Mouse (Mus musculus) embryonic facial prominence, embryonic 13.5 days (tissue): ENCODE measurements around the gene Mycbp2. TPM values are rescaled to one million over a fixed set of nuclear protein-coding genes. Genes with fewer than 3 reads are reported as not detected.
A peak's percentile ranks its signal among the peaks of the same experiment; 100 is the strongest.

ENCODE experiments used
- ATAC-seq: fragments of 200-750 bp; cut with Nextera tagmentation; 2 replicates; pipeline ENCODE4 v1.8.0; 2017; ENCODE audit warnings: low read depth; ENCODE audit not compliant: insufficient number of reproducible peaks, insufficient read depth, low FRiP score, low TSS enrichment
- H3K27ac ChIP-seq: fragments of 300-500 bp; sonication (generic); 2 replicates; pipeline ENCODE4 v1.5.1; 2015; ENCODE audit warnings: moderate library complexity, mild to moderate bottlenecking, inconsistent platforms
- H3K27me3 ChIP-seq: fragments of 300-500 bp; sonication (generic); 2 replicates; pipeline ENCODE4 v1.6.1; 2015; ENCODE audit warnings: mild to moderate bottlenecking, inconsistent platforms
- H3K36me3 ChIP-seq: fragments of 300-500 bp; sonication (generic); 2 replicates; pipeline ENCODE4 v1.6.1; 2015; ENCODE audit warnings: mild to moderate bottlenecking, inconsistent platforms
- H3K4me1 ChIP-seq: fragments of 300-500 bp; sonication (generic); 2 replicates; pipeline ENCODE4 v1.6.1; 2015; ENCODE audit warnings: inconsistent platforms
- H3K4me2 ChIP-seq: fragments of 300-500 bp; sonication (generic); 2 replicates; pipeline ENCODE4 v1.6.1; 2015; ENCODE audit warnings: moderate library complexity, mild to moderate bottlenecking, inconsistent platforms
- H3K4me3 ChIP-seq: fragments of 300-500 bp; sonication (generic); 2 replicates; pipeline ENCODE4 v1.5.1; 2015; ENCODE audit warnings: mild to moderate bottlenecking, inconsistent platforms
- H3K9ac ChIP-seq: fragments of 300-500 bp; sonication (generic); 2 replicates; pipeline ENCODE4 v1.6.1; 2015; ENCODE audit warnings: mild to moderate bottlenecking, inconsistent platforms
- H3K9me3 ChIP-seq: fragments of 300-500 bp; sonication (generic); 2 replicates; pipeline ENCODE4 v1.6.1; 2016; ENCODE audit warnings: inconsistent platforms
- WGBS: fragments of 180-500 bp; shearing (Covaris S2); methylation state at CpG from one replicate; pipeline ENCODE4 v1.1.7; 2015; ENCODE audit warnings: mixed read lengths; 5-methylcytosine and 5-hydroxymethylcytosine counted together
- polyA plus RNA-seq: library from polyadenylated mRNA; unstranded; fragments of >200 nt; fragmentation: Nextera tagmentation; extraction: Ambion mirVana; gene quantifications from 2 replicates; pipeline ENCODE4 v1.2.1, GENCODE M21; 2015

Gene Mycbp2
- polyA plus RNA-seq, 1 experiment from 2014 or later: 23.3 TPM

DNA sequence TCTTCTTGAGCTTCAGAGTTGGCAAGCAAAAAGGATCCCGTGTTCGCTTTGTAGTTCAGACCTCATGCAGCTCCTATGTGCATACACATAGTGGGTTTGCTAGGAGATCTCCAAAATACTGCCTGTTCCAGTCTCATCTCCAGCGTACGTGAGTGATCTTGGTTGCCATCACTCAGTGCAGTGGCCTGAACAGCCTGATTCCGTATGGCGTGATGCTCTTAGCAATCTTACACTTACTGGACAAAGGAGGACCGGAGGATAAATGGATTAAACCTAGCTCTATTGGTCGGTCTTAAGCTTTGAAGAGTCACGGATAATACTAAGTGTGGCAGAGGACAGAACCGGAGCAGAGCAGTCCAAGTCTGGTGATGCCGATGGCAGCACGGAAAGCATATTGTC is 277.1 kb downstream of the Mycbp2 start:
- peak overlapping the region; percentile 83 for H3K9ac ChIP-seq
- H3K27me3 ChIP-seq: no peaks in the 10 kb centered on the region
- H3K27ac ChIP-seq: peak overlapping the region; percentile 89
- peak; percentile 43; the same call in 1 of the 2 replicates for ATAC-seq
- H3K9me3 ChIP-seq: no peaks in the 10 kb centered on the region
- peak overlapping the region; percentile 83 for H3K4me2 ChIP-seq
- H3K4me3 ChIP-seq: peak overlapping the region; percentile 69
- H3K4me1 ChIP-seq: peaks cover 10% of the 10 kb centered on the region; the same call in 1 of the 2 replicates
- 14% methylated on average over 12 of the region's 12 CpGs for WGBS
- H3K36me3 ChIP-seq: peaks cover 26% of the 10 kb centered on the region

DNA sequence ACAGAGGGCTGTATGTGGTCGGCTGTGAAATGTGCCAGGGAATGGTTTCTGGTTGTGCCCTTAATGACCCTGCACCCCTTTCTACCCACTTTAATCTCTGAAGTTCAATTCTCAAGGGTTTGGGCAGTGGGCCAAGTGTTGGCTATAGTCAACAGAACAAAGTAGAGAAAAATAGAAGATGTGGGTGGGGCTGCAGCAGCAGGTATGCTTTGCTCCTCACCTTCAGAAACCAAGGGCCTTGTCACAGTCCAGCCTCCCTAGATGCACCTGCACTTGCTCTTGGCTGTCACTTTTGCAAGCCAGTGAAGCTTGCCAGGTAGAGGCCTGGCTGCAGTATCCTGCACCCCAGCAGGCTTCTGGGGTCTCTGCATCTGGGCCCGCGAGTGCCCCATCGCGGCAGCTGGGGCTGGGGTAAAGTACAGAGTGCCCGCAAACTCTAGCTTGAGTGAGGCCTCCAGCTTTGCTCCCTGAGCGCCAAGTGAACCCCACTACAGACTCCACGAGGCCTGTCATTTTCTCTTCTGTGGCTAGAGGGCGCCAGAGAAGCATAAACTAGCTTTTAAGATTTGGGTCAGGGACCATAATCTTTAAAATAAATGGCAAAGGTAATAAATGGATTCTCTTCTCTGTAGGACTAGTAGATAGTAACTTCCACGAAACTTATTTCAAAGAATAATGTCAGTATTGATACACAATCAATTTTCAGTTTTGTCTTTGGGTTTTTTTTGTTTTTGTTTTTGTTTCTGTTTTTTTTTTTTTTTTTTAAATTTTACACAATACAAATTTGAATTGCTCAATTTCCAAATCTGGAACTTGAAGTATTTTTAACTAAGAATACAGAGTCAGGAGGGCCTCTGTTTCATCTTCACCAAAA is 281.1 kb downstream of the Mycbp2 start:
- Histone ChIP-seq H3K4me3 (no peak overlapping the region), H3K36me3 (no peaks in the 10 kb centered on the region), H3K9ac (no peak overlapping the region), H3K4me2 (no peak overlapping the region), H3K9me3 (no peaks in the 10 kb centered on the region), H3K27me3 (no peaks in the 10 kb centered on the region), H3K4me1 (peaks cover 6% of the 10 kb centered on the region; the same call in 1 of the 2 replicates), H3K27ac (no peak overlapping the region)
- ATAC-seq: no peak
- 12% methylated on average over 10 of the region's 10 CpGs for WGBS

Other genes starting within 250 kb of the Mycbp2 start
- gene Fbxl3, start 247.2 kb downstream of the Mycbp2 start, polyA plus RNA-seq: 25.9 and 28.0 TPM in 2 replicates
- gene Scel, start 166.5 kb upstream of the Mycbp2 start, polyA plus RNA-seq: 2.4 and 2.5 TPM in 2 replicates